Mouse (Mus musculus): ENCODE measurements around the gene Epha1. TPM values are rescaled to one million over a fixed set of nuclear protein-coding genes. Genes with fewer than 3 reads are reported as not detected.

The Epha1 gene
- total and polyA plus RNA-seq, 3 experiments: not detected

DNA sequence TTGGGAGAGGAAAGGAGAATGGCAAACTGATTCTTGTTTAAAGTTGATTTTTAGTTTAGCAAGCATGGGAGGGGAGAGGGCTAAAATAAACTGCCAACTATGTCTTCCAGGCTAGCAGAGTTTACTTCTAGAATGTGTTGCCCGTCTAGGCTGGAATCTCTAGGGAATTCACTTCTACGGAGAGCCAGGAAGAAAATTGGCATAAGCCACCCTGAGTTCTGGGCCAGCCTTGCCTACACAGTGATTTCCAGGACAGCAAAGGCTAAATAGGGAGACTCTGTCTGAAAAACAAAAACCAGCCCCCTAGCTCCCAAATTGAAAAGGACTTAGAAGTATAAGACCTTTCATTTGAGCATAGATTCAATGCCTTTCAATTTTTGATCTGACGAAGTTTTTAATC is 6.5 kb upstream of the Epha1 start (continued):
- no peak for TF ChIP-seq MAFK (IDR thresholded peaks at IDR 0.05; ENCODE audit: insufficient replicate concordance, low read length)

DNA sequence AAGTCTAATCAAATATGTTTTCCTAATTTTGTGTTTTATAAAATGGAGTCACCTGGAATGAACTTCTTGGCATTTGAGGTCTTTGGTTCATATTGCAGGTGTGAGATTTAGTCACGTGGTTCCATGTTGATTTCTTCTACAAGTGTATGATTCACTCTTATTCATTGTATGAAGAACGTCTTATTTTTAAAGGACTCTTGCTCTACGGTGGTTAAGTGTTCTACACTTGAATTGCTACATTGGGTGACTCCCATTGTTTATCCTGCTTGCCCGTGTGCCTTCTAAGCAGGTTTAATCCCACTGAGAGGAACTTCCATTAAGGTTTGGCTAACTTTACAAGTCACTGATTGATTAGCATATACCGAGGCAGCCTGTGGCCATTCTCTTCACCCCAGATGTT is 4.2 kb upstream of the Epha1 start:
- no peaks in the 10 kb centered on the region for H3K27me3 ChIP-seq (replicated peaks)
- no peaks in the 10 kb centered on the region for H3K79me2 ChIP-seq (replicated peaks; ENCODE audit: control insufficient read depth, extremely low read depth, insufficient read depth, poor library complexity, severe bottlenecking)
- H3K4me3 ChIP-seq (replicated peaks in 1 of 3; ENCODE audit: low read depth in 2 of 3, low read length in 2 of 3, poor library complexity in 1 of 3): no peak overlapping the region
- in situ Hi-C loops (cut with MboI; ENCODE audit: low pct_ligation_motif_present, low pct_unique_long_range_greater_than_20kb, low sequenced_read_pairs): no loop called here
- H3K4me1 ChIP-seq (ENCODE audit: control insufficient read depth in 1 of 2, insufficient read depth in 2 of 2): peaks cover 0 to 17% of the 10 kb centered on the region in 2 experiments; a peak in 2 of 4 replicates
- H3K27ac ChIP-seq (ENCODE audit: insufficient read depth, low read depth): no peak overlapping the region
- H3K4me2 ChIP-seq (ENCODE audit: insufficient read depth, low read depth, poor library complexity, severe bottlenecking): no peak overlapping the region
- no peaks in the 10 kb centered on the region for H3K9me3 ChIP-seq (replicated peaks; ENCODE audit: low read length)
- no peak for DNase-seq (ENCODE audit: extremely low read depth)
- no peak overlapping the region for H3K9ac ChIP-seq (ENCODE audit: insufficient read depth, low read depth)
- TF ChIP-seq ELF1 (IDR thresholded peaks at IDR 0.05; ENCODE audit: low read depth, low read length): no peak
- no peak for TF ChIP-seq JUN (IDR thresholded peaks at IDR 0.05; ENCODE audit: insufficient read depth, low read depth, low read length)
- TF ChIP-seq POLR2A (IDR thresholded peaks at IDR 0.05; ENCODE audit: low read depth, low read length): no peak
- TF ChIP-seq NELFE (IDR thresholded peaks at IDR 0.05; ENCODE audit: low read depth, low read length): no peak
- no peak for TF ChIP-seq MEF2A (IDR thresholded peaks at IDR 0.05; ENCODE audit: borderline replicate concordance, low read depth, low read length)
- no peak for TF ChIP-seq JUND (conservative IDR thresholded peaks at IDR 0.05; ENCODE audit: low read depth, low read length)
- no peak for TF ChIP-seq ZKSCAN1 (IDR thresholded peaks at IDR 0.05; ENCODE audit: borderline replicate concordance, low read depth, low read length)
- TF ChIP-seq MXI1 (IDR thresholded peaks at IDR 0.05; ENCODE audit: low read depth, low read length): no peak
- no peak for TF ChIP-seq CHD1 (IDR thresholded peaks at IDR 0.05; ENCODE audit: low read depth, low read length)
- TF ChIP-seq USF2 (conservative IDR thresholded peaks at IDR 0.05; ENCODE audit: low read depth, low read length): no peak
- TF ChIP-seq CHD2 (IDR thresholded peaks at IDR 0.05; ENCODE audit: low read length): no peak
- no peak for TF ChIP-seq BHLHE40 (IDR thresholded peaks at IDR 0.05; ENCODE audit: low read depth, low read length)
- TF ChIP-seq MYC (IDR thresholded peaks at IDR 0.05; ENCODE audit: low read depth, low read length): no peak
- dilution Hi-C loops (cut with MboI; ENCODE audit: extremely low pct_ligation_motif_present, extremely low pct_unique_long_range_greater_than_20kb, low sequenced_read_pairs): no loop called here
- H3K36me3 ChIP-seq (replicated peaks in 1 of 2; ENCODE audit: control insufficient read depth in 1 of 2, insufficient read depth in 1 of 2, low read length in 1 of 2): no peaks in the 10 kb centered on the region

DNA sequence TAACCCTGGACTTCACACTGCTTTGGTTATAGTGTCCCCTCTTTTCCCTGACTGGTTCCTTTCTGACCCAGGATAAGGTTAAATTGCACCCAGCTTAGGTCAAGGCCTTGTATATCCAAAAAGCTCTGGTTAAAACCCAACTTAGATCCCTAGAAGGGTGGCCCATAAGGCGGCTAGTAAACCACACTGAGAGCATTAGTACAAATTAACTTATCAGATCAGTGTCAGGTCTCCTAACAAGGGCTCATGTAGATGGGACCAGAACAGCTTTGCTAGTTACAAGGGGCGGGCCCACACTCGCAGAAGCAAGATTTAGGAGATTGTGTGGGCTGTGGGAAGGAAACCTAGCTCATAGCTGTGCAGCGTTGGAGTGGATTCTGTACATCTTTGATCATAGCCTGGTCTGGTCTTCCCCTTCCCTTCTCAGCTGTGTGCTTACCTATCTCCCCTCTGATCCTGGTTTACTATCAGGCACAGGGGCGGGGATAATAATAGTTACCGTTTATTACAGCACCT is 3.5 kb upstream of the Epha1 start:
- Histone ChIP-seq H3K79me2 (replicated peaks; ENCODE audit: control insufficient read depth, extremely low read depth, insufficient read depth, poor library complexity, severe bottlenecking) (no peaks in the 10 kb centered on the region), H3K36me3 (replicated peaks in 1 of 2; ENCODE audit: control insufficient read depth in 1 of 2, insufficient read depth in 1 of 2, low read length in 1 of 2) (no peaks in the 10 kb centered on the region), H3K9ac (ENCODE audit: insufficient read depth, low read depth) (no peak overlapping the region), H3K4me1 (ENCODE audit: control insufficient read depth in 1 of 2, insufficient read depth in 2 of 2) (peaks cover 0 to 17% of the 10 kb centered on the region in 2 experiments; a peak in 2 of 4 replicates), H3K4me3 (replicated peaks in 1 of 3; ENCODE audit: low read depth in 2 of 3, low read length in 2 of 3, poor library complexity in 1 of 3) (no peak overlapping the region), H3K9me3 (replicated peaks; ENCODE audit: low read length) (no peaks in the 10 kb centered on the region), H3K27ac (ENCODE audit: insufficient read depth, low read depth) (no peak overlapping the region), H3K4me2 (ENCODE audit: insufficient read depth, low read depth, poor library complexity, severe bottlenecking) (no peak overlapping the region), H3K27me3 (replicated peaks) (no peaks in the 10 kb centered on the region)
- in situ Hi-C loops (cut with MboI; ENCODE audit: low pct_ligation_motif_present, low pct_unique_long_range_greater_than_20kb, low sequenced_read_pairs) (no loop called here), dilution Hi-C loops (cut with MboI; ENCODE audit: extremely low pct_ligation_motif_present, extremely low pct_unique_long_range_greater_than_20kb, low sequenced_read_pairs) (no loop called here)
- TF ChIP-seq MYC (IDR thresholded peaks at IDR 0.05; ENCODE audit: low read depth, low read length): no peak
- no peak for TF ChIP-seq TCF12 (IDR thresholded peaks at IDR 0.05; ENCODE audit: low read depth, low read length)
- no peak for TF ChIP-seq POLR2A (IDR thresholded peaks at IDR 0.05; ENCODE audit: low read depth, low read length)
- no peak for TF ChIP-seq EP300 (IDR thresholded peaks at IDR 0.05; ENCODE audit: low read length)
- no peak for TF ChIP-seq SMC3 (IDR thresholded peaks at IDR 0.05; ENCODE audit: low read depth, low read length)
- TF ChIP-seq UBTF (IDR thresholded peaks at IDR 0.05; ENCODE audit: low read depth, low read length): no peak
- TF ChIP-seq ZKSCAN1 (IDR thresholded peaks at IDR 0.05; ENCODE audit: borderline replicate concordance, low read depth, low read length): no peak
- no peak for TF ChIP-seq KAT2A (IDR thresholded peaks at IDR 0.05; ENCODE audit: insufficient replicate concordance, low read length)
- TF ChIP-seq TBP (conservative IDR thresholded peaks at IDR 0.05; ENCODE audit: low read depth, low read length): no peak
- TF ChIP-seq CHD2 (IDR thresholded peaks at IDR 0.05; ENCODE audit: low read length): no peak
- no peak for TF ChIP-seq CHD1 (IDR thresholded peaks at IDR 0.05; ENCODE audit: low read depth, low read length)
- TF ChIP-seq USF1 (IDR thresholded peaks at IDR 0.05; ENCODE audit: low read depth, low read length): no peak
- no peak for TF ChIP-seq POLR2AphosphoS2 (IDR thresholded peaks at IDR 0.05; ENCODE audit: low read depth, low read length)
- TF ChIP-seq ZC3H11A (IDR thresholded peaks at IDR 0.05; ENCODE audit: low read depth, low read length): no peak
- TF ChIP-seq RAD21 (IDR thresholded peaks at IDR 0.05; ENCODE audit: low read depth, low read length): no peak
- no peak for DNase-seq (ENCODE audit: extremely low read depth)

Measured in CH12.LX (cell line).